Mouse (Mus musculus): ENCODE measurements around the gene Rpl18. TPM values are rescaled to one million over a fixed set of nuclear protein-coding genes. Genes with fewer than 3 reads are reported as not detected.

Rpl18 gene
- polyA plus RNA-seq, 1 experiment from 2014 or later = 1,450 TPM

- H3K9me3 ChIP-seq (ENCODE audit: control insufficient read depth, low read length) = no peaks in the 10 kb centered on the region
- no peaks in the 10 kb centered on the region for H3K27me3 ChIP-seq (replicated peaks; ENCODE audit: control insufficient read depth, insufficient read depth, low read length)
- H3K4me3 ChIP-seq (ENCODE audit: low read depth, low read length) = peak overlapping the region; percentile 20; the same call in 1 of the 2 replicates
- H3K4me1 ChIP-seq (replicated peaks; ENCODE audit: control insufficient read depth, insufficient read depth, low read length) = 0 out of 2 replicates have a peak, but pooled peaks cover 4% of the 10 kb centered on the region
- ATAC-seq (replicated peaks; ENCODE audit: low FRiP score, low TSS enrichment, low read depth) (no peak; the same call in 1 of the 2 replicates), DNase-seq (ENCODE audit: low spot score) (no peak)
- peak overlapping the region; percentile 43 for H3K4me2 ChIP-seq (ENCODE audit: low read length)
- no peak overlapping the region for H3K27ac ChIP-seq (ENCODE audit: low read depth)
- no peaks in the 10 kb centered on the region for H3K36me3 ChIP-seq (ENCODE audit: control insufficient read depth, insufficient read depth, low read length)
- no peak overlapping the region for H3K9ac ChIP-seq (ENCODE audit: low read length)
- 32% methylated on average over 19 of the region's 19 CpGs for WGBS
These were observed 27.1 kb downstream of the Rpl18 start for GRCm38 (mm10) chr7:45742338-45742737.

GRCm38 (mm10) chr7:45744387-45744786, 29.1 kb downstream of the Rpl18 start:
- Histone ChIP-seq H3K4me2 (ENCODE audit: low read length) (no peak overlapping the region), H3K27ac (ENCODE audit: low read depth) (no peak overlapping the region), H3K9me3 (ENCODE audit: control insufficient read depth, low read length) (no peaks in the 10 kb centered on the region), H3K9ac (ENCODE audit: low read length) (no peak overlapping the region), H3K4me3 (ENCODE audit: low read depth, low read length) (no peak overlapping the region), H3K36me3 (ENCODE audit: control insufficient read depth, insufficient read depth, low read length) (no peaks in the 10 kb centered on the region), H3K27me3 (replicated peaks; ENCODE audit: control insufficient read depth, insufficient read depth, low read length) (no peaks in the 10 kb centered on the region), H3K4me1 (replicated peaks; ENCODE audit: control insufficient read depth, insufficient read depth, low read length) (peaks cover 7% of the 10 kb centered on the region; the same call in 1 of the 2 replicates)
- 44% methylated on average over 2 of the region's 2 CpGs for WGBS
- DNase-seq (ENCODE audit: low spot score) (peak; percentile 89), ATAC-seq (replicated peaks; ENCODE audit: low FRiP score, low TSS enrichment, low read depth) (peak; percentile 56)

- ATAC-seq (replicated peaks; ENCODE audit: low FRiP score, low TSS enrichment, low read depth) = no peak
- Histone ChIP-seq H3K27ac (ENCODE audit: low read depth) (no peak overlapping the region), H3K9me3 (ENCODE audit: control insufficient read depth, low read length) (no peaks in the 10 kb centered on the region), H3K4me2 (ENCODE audit: low read length) (no peak overlapping the region), H3K27me3 (replicated peaks; ENCODE audit: control insufficient read depth, insufficient read depth, low read length) (no peaks in the 10 kb centered on the region), H3K9ac (ENCODE audit: low read length) (no peak overlapping the region), H3K4me3 (ENCODE audit: low read depth, low read length) (no peak overlapping the region), H3K36me3 (ENCODE audit: control insufficient read depth, insufficient read depth, low read length) (no peaks in the 10 kb centered on the region), H3K4me1 (replicated peaks; ENCODE audit: control insufficient read depth, insufficient read depth, low read length) (peaks cover 12% of the 10 kb centered on the region; the same call in 1 of the 2 replicates)
- WGBS = 66% methylated on average over 6 of the region's 6 CpGs
- DNase-seq (ENCODE audit: low spot score) = no peak
These were observed 31.3 kb downstream of the Rpl18 start for GRCm38 (mm10) chr7:45746518-45746917.

- Histone ChIP-seq H3K9ac (ENCODE audit: low read length) (no peak overlapping the region), H3K9me3 (ENCODE audit: control insufficient read depth, low read length) (no peaks in the 10 kb centered on the region), H3K4me2 (ENCODE audit: low read length) (no peak overlapping the region), H3K27ac (ENCODE audit: low read depth) (no peak overlapping the region), H3K4me1 (replicated peaks; ENCODE audit: control insufficient read depth, insufficient read depth, low read length) (peaks cover 8% of the 10 kb centered on the region; the same call in 1 of the 2 replicates), H3K36me3 (ENCODE audit: control insufficient read depth, insufficient read depth, low read length) (no peaks in the 10 kb centered on the region), H3K27me3 (replicated peaks; ENCODE audit: control insufficient read depth, insufficient read depth, low read length) (no peaks in the 10 kb centered on the region), H3K4me3 (ENCODE audit: low read depth, low read length) (no peak overlapping the region)
- 91% methylated on average over 5 of the region's 5 CpGs for WGBS
- DNase-seq (ENCODE audit: low spot score) = no peak
- ATAC-seq (replicated peaks; ENCODE audit: low FRiP score, low TSS enrichment, low read depth) = no peak
These were observed 32.2 kb downstream of the Rpl18 start for GRCm38 (mm10) chr7:45747450-45747849.

- H3K9ac ChIP-seq (ENCODE audit: low read length) = no peak overlapping the region
- no peak overlapping the region for H3K4me3 ChIP-seq (ENCODE audit: low read depth, low read length)
- H3K9me3 ChIP-seq (ENCODE audit: control insufficient read depth, low read length) = no peaks in the 10 kb centered on the region
- DNase-seq (ENCODE audit: low spot score) = no peak
- no peaks in the 10 kb centered on the region for H3K36me3 ChIP-seq (ENCODE audit: control insufficient read depth, insufficient read depth, low read length)
- no peak for ATAC-seq (replicated peaks; ENCODE audit: low FRiP score, low TSS enrichment, low read depth)
- peaks cover 8% of the 10 kb centered on the region; the same call in 1 of the 2 replicates for H3K4me1 ChIP-seq (replicated peaks; ENCODE audit: control insufficient read depth, insufficient read depth, low read length)
- H3K27me3 ChIP-seq (replicated peaks; ENCODE audit: control insufficient read depth, insufficient read depth, low read length) = no peaks in the 10 kb centered on the region
- no peak overlapping the region for H3K4me2 ChIP-seq (ENCODE audit: low read length)
- WGBS = 76% methylated on average over 7 of the region's 7 CpGs
- no peak overlapping the region for H3K27ac ChIP-seq (ENCODE audit: low read depth)
These were observed 32.9 kb downstream of the Rpl18 start for GRCm38 (mm10) chr7:45748110-45748509.

- Histone ChIP-seq H3K9me3 (ENCODE audit: control insufficient read depth, low read length) (no peaks in the 10 kb centered on the region), H3K27me3 (replicated peaks; ENCODE audit: control insufficient read depth, insufficient read depth, low read length) (no peaks in the 10 kb centered on the region), H3K36me3 (ENCODE audit: control insufficient read depth, insufficient read depth, low read length) (no peaks in the 10 kb centered on the region), H3K4me1 (replicated peaks; ENCODE audit: control insufficient read depth, insufficient read depth, low read length) (peaks cover 8% of the 10 kb centered on the region; the same call in 1 of the 2 replicates), H3K4me2 (ENCODE audit: low read length) (no peak overlapping the region), H3K4me3 (ENCODE audit: low read depth, low read length) (no peak overlapping the region), H3K9ac (ENCODE audit: low read length) (no peak overlapping the region; the same call in 1 of the 2 replicates), H3K27ac (ENCODE audit: low read depth) (no peak overlapping the region)
- ATAC-seq (replicated peaks; ENCODE audit: low FRiP score, low TSS enrichment, low read depth) (no peak), DNase-seq (ENCODE audit: low spot score) (no peak)
- 35% methylated on average over 10 of the region's 10 CpGs for WGBS
These were observed 34.1 kb downstream of the Rpl18 start for GRCm38 (mm10) chr7:45749401-45749800.

- Histone ChIP-seq H3K4me3 (ENCODE audit: low read depth, low read length) (no peak overlapping the region), H3K27ac (ENCODE audit: low read depth) (no peak overlapping the region), H3K9ac (ENCODE audit: low read length) (no peak overlapping the region), H3K36me3 (ENCODE audit: control insufficient read depth, insufficient read depth, low read length) (no peaks in the 10 kb centered on the region), H3K9me3 (ENCODE audit: control insufficient read depth, low read length) (no peaks in the 10 kb centered on the region), H3K4me1 (replicated peaks; ENCODE audit: control insufficient read depth, insufficient read depth, low read length) (peaks cover 8% of the 10 kb centered on the region; the same call in 1 of the 2 replicates), H3K27me3 (replicated peaks; ENCODE audit: control insufficient read depth, insufficient read depth, low read length) (no peaks in the 10 kb centered on the region), H3K4me2 (ENCODE audit: low read length) (no peak overlapping the region)
- DNase-seq (ENCODE audit: low spot score) = no peak
- ATAC-seq (replicated peaks; ENCODE audit: low FRiP score, low TSS enrichment, low read depth) = no peak
- 65% methylated on average over 9 of the region's 9 CpGs for WGBS
These were observed 34.9 kb downstream of the Rpl18 start for GRCm38 (mm10) chr7:45750162-45750561.

- WGBS = 52% methylated on average over 6 of the region's 6 CpGs
- no peak overlapping the region for H3K4me2 ChIP-seq (ENCODE audit: low read length)
- H3K4me3 ChIP-seq (ENCODE audit: low read depth, low read length) = no peak overlapping the region
- no peaks in the 10 kb centered on the region for H3K36me3 ChIP-seq (ENCODE audit: control insufficient read depth, insufficient read depth, low read length)
- no peak overlapping the region for H3K9ac ChIP-seq (ENCODE audit: low read length)
- DNase-seq (ENCODE audit: low spot score) (no peak), ATAC-seq (replicated peaks; ENCODE audit: low FRiP score, low TSS enrichment, low read depth) (no peak)
- no peaks in the 10 kb centered on the region for H3K4me1 ChIP-seq (replicated peaks; ENCODE audit: control insufficient read depth, insufficient read depth, low read length)
- H3K27ac ChIP-seq (ENCODE audit: low read depth) = no peak overlapping the region
- no peaks in the 10 kb centered on the region for H3K9me3 ChIP-seq (ENCODE audit: control insufficient read depth, low read length)
- H3K27me3 ChIP-seq (replicated peaks; ENCODE audit: control insufficient read depth, insufficient read depth, low read length) = peaks cover 25% of the 10 kb centered on the region
These were observed 40.4 kb downstream of the Rpl18 start for GRCm38 (mm10) chr7:45755703-45756102.

GRCm38 (mm10) chr7:45759400-45759799, 44.1 kb downstream of the Rpl18 start:
- peaks cover 25% of the 10 kb centered on the region for H3K27me3 ChIP-seq (replicated peaks; ENCODE audit: control insufficient read depth, insufficient read depth, low read length)
- peak overlapping the region; percentile 17; the same call in 1 of the 2 replicates for H3K4me3 ChIP-seq (ENCODE audit: low read depth, low read length)
- peak; percentile 76 for ATAC-seq (replicated peaks; ENCODE audit: low FRiP score, low TSS enrichment, low read depth)
- no peaks in the 10 kb centered on the region for H3K9me3 ChIP-seq (ENCODE audit: control insufficient read depth, low read length)
- H3K27ac ChIP-seq (ENCODE audit: low read depth) = no peak overlapping the region
- H3K9ac ChIP-seq (ENCODE audit: low read length) = no peak overlapping the region
- H3K4me2 ChIP-seq (ENCODE audit: low read length) = peak overlapping the region; percentile 25
- WGBS = 6% methylated on average over 27 of the region's 27 CpGs
- no peaks in the 10 kb centered on the region for H3K4me1 ChIP-seq (replicated peaks; ENCODE audit: control insufficient read depth, insufficient read depth, low read length)
- DNase-seq (ENCODE audit: low spot score) = no peak
- H3K36me3 ChIP-seq (ENCODE audit: control insufficient read depth, insufficient read depth, low read length) = no peaks in the 10 kb centered on the region
